Comparison of ENCODE assay signal across 27 mouse cellular contexts in genomic region chr5:74096060-74096459, GRCm38 (mm10). TPM values are rescaled to one million over a fixed set of nuclear protein-coding genes. Genes with fewer than 3 reads are reported as not detected.
DNase-seq lines count a peak whose midpoint lies in the region; ATAC-seq and TF ChIP-seq lines count a peak whose summit lies in the region.
"Had no signal": no experiment of that assay in that cellular context is flagged by ENCODE, and none has a peak within 500 bp of the region (broad histone marks: within the 10 kb centered on the region; RNA-seq: fewer than 3 reads in every experiment).

No protein-coding gene starts in this region.

- in situ Hi-C loops in ES-E14 (cut with MboI; ENCODE audit: low sequenced_read_pairs in 2 of 2, unreplicated experiment in 2 of 2) = no loop called here

- no peak overlapping the region for H3K4me2 ChIP-seq in heart, embryonic 13.5 days
- no peak overlapping the region for H3K4me2 ChIP-seq in lung, embryonic 16.5 days (ENCODE audit: low read depth, low read length)
- H3K4me2 ChIP-seq in limb, embryonic 13.5 days (replicated peaks) = no peak overlapping the region
- H3K4me2 ChIP-seq in kidney, embryonic 15.5 days = no peak overlapping the region
- H3K4me2 ChIP-seq: forebrain, embryonic 12.5 days; hindbrain, embryonic 15.5 days; midbrain, embryonic 15.5 days; stomach, embryonic 15.5 days had no signal

- H3K9ac ChIP-seq in heart, embryonic 13.5 days = no peak overlapping the region
- H3K9ac ChIP-seq in lung, embryonic 16.5 days (ENCODE audit: low read length) = no peak overlapping the region
- peak overlapping the region; percentile 100; the same call in 1 of the 2 replicates for H3K9ac ChIP-seq in ES-E14 (ENCODE audit: insufficient read depth, low read depth, low read length, poor library complexity, severe bottlenecking)
- no peak overlapping the region for H3K9ac ChIP-seq in limb, embryonic 13.5 days
- H3K9ac ChIP-seq in kidney, embryonic 15.5 days = no peak overlapping the region
- H3K9ac ChIP-seq: forebrain, embryonic 12.5 days; forebrain, postnatal 0 days; hindbrain, embryonic 15.5 days; midbrain, embryonic 15.5 days; stomach, embryonic 15.5 days had no signal

- H3K4me1 ChIP-seq in heart, embryonic 13.5 days = peaks cover 20% of the 10 kb centered on the region
- peaks cover 9% of the 10 kb centered on the region; the same call in 1 of the 2 replicates for H3K4me1 ChIP-seq in heart, embryonic 10.5 days
- peaks cover 34% of the 10 kb centered on the region for H3K4me1 ChIP-seq in lung, embryonic 16.5 days (replicated peaks; ENCODE audit: control insufficient read depth, insufficient read depth, low read length)
- peaks cover 0 to 1% of the 10 kb centered on the region in 2 experiments; a peak in 2 of 4 replicates for H3K4me1 ChIP-seq in ES-E14 (ENCODE audit: control insufficient read depth in 2 of 2, insufficient read depth in 2 of 2, low read length in 2 of 2, poor library complexity in 1 of 2)
- H3K4me1 ChIP-seq in limb, embryonic 13.5 days = peaks cover 20% of the 10 kb centered on the region
- peaks cover 18% of the 10 kb centered on the region for H3K4me1 ChIP-seq in kidney, embryonic 15.5 days

- H3K27ac ChIP-seq in heart, embryonic 13.5 days (replicated peaks) = 0 out of 2 replicates have a peak overlapping the region, but pooled peaks have one; percentile 21
- no peak overlapping the region for H3K27ac ChIP-seq in heart, embryonic 10.5 days
- peak overlapping the region; percentile 4 for H3K27ac ChIP-seq in lung, embryonic 16.5 days (ENCODE audit: low read length)
- H3K27ac ChIP-seq in ES-E14 (ENCODE audit: insufficient read depth, low read depth, low read length, poor library complexity, severe bottlenecking) = no peak overlapping the region; the same call in 1 of the 2 replicates
- 0 out of 2 replicates have a peak overlapping the region, but pooled peaks have one; percentile 6 for H3K27ac ChIP-seq in limb, embryonic 13.5 days
- no peak overlapping the region; the same call in 1 of the 2 replicates for H3K27ac ChIP-seq in kidney, embryonic 15.5 days
- H3K27ac ChIP-seq: forebrain, embryonic 12.5 days; hindbrain, embryonic 10.5 days; hindbrain, embryonic 15.5 days; layer of hippocampus, adult 2 months; left cerebral cortex, adult 2 months; midbrain, embryonic 15.5 days; stomach, embryonic 15.5 days had no signal

- no peak for ATAC-seq in heart, embryonic 13.5 days (ENCODE audit: extremely low read depth, insufficient number of reproducible peaks, low FRiP score, low TSS enrichment)
- no peak for ATAC-seq in lung, embryonic 16.5 days (ENCODE audit: low read depth)
- no peak for ATAC-seq in limb, embryonic 13.5 days (ENCODE audit: low FRiP score, low read depth)
- ATAC-seq in kidney, embryonic 15.5 days (replicated peaks; ENCODE audit: low FRiP score) = no peak
- ATAC-seq: forebrain, postnatal 0 days; inflammation-experienced regulatory T-cells, adult 6 months; midbrain, embryonic 15.5 days had no signal

- no peak overlapping the region for H3K4me3 ChIP-seq in heart, embryonic 13.5 days
- H3K4me3 ChIP-seq in heart, embryonic 10.5 days = no peak overlapping the region
- H3K4me3 ChIP-seq in lung, embryonic 16.5 days (ENCODE audit: low read length) = no peak overlapping the region
- H3K4me3 ChIP-seq in ES-E14 (ENCODE audit: insufficient read depth in 1 of 2, low read depth in 1 of 2, low read length in 2 of 2, poor library complexity in 1 of 2, severe bottlenecking in 1 of 2) = 0 out of 4 replicates have a peak overlapping the region, but pooled peaks of 1 of the 2 experiments have one; percentile 99
- H3K4me3 ChIP-seq in limb, embryonic 13.5 days = no peak overlapping the region
- no peak overlapping the region for H3K4me3 ChIP-seq in kidney, embryonic 15.5 days (replicated peaks)
- H3K4me3 ChIP-seq: forebrain, embryonic 12.5 days; hindbrain, embryonic 10.5 days; hindbrain, embryonic 15.5 days; layer of hippocampus, adult 2 months; left cerebral cortex, adult 2 months; midbrain, embryonic 15.5 days; stomach, embryonic 15.5 days had no signal

- peaks cover 43% of the 10 kb centered on the region for H3K36me3 ChIP-seq in heart, embryonic 13.5 days
- H3K36me3 ChIP-seq in heart, embryonic 10.5 days = peaks cover 43% of the 10 kb centered on the region
- peaks cover 14% of the 10 kb centered on the region; the same call in 1 of the 2 replicates for H3K36me3 ChIP-seq in lung, embryonic 16.5 days (ENCODE audit: control insufficient read depth, insufficient read depth, low read length)
- H3K36me3 ChIP-seq in ES-E14 (ENCODE audit: control insufficient read depth, insufficient read depth, low read length, poor library complexity, severe bottlenecking) = peaks cover 24% of the 10 kb centered on the region
- peaks cover 36% of the 10 kb centered on the region for H3K36me3 ChIP-seq in limb, embryonic 13.5 days
- peaks cover 39% of the 10 kb centered on the region for H3K36me3 ChIP-seq in kidney, embryonic 15.5 days

- H3K9me3 ChIP-seq in heart, embryonic 13.5 days = no peaks in the 10 kb centered on the region
- no peaks in the 10 kb centered on the region for H3K9me3 ChIP-seq in heart, embryonic 10.5 days
- no peaks in the 10 kb centered on the region for H3K9me3 ChIP-seq in lung, embryonic 16.5 days (ENCODE audit: control insufficient read depth, low read length)
- H3K9me3 ChIP-seq in ES-E14 (ENCODE audit: control insufficient read depth, insufficient read depth, low read depth, low read length) = no peaks in the 10 kb centered on the region
- H3K9me3 ChIP-seq in limb, embryonic 13.5 days = no peaks in the 10 kb centered on the region
- no peaks in the 10 kb centered on the region for H3K9me3 ChIP-seq in kidney, embryonic 15.5 days (replicated peaks)
- H3K9me3 ChIP-seq: forebrain, embryonic 12.5 days; hindbrain, embryonic 10.5 days; hindbrain, embryonic 15.5 days; midbrain, embryonic 15.5 days; stomach, embryonic 15.5 days had no signal

- no peaks in the 10 kb centered on the region for H3K27me3 ChIP-seq in heart, embryonic 13.5 days (replicated peaks)
- no peaks in the 10 kb centered on the region for H3K27me3 ChIP-seq in heart, embryonic 10.5 days (ENCODE audit: insufficient read depth, poor library complexity, severe bottlenecking)
- H3K27me3 ChIP-seq in lung, embryonic 16.5 days (ENCODE audit: control insufficient read depth, insufficient read depth, low read depth, low read length) = no peaks in the 10 kb centered on the region
- H3K27me3 ChIP-seq in limb, embryonic 13.5 days = no peaks in the 10 kb centered on the region
- H3K27me3 ChIP-seq in kidney, embryonic 15.5 days = no peaks in the 10 kb centered on the region
- H3K27me3 ChIP-seq: forebrain, embryonic 12.5 days; hindbrain, embryonic 15.5 days; midbrain, embryonic 15.5 days; stomach, embryonic 15.5 days had no signal

- 85% methylated on average over 1 of the region's 1 CpGs for WGBS in heart, embryonic 13.5 days
- 90% methylated on average over 1 of the region's 1 CpGs for WGBS in heart, embryonic 10.5 days
- WGBS in lung, embryonic 16.5 days = 85% methylated on average over 1 of the region's 1 CpGs
- WGBS in limb, embryonic 13.5 days = 85% methylated on average over 1 of the region's 1 CpGs
- 94% methylated on average over 1 of the region's 1 CpGs for WGBS in kidney, embryonic 15.5 days

- DNase-seq in heart, embryonic 10.5 days (ENCODE audit: low spot score) = no peak
- no peak for DNase-seq in lung, adult 18-20 months
- no peak for DNase-seq in ES-E14 (ENCODE audit: low read depth, low spot score)
- DNase-seq in embryo, embryonic 10 days (ENCODE audit: low spot score) = no peak
- DNase-seq: adrenal gland, postnatal 14 days; B cell, adult 2 months; cerebellum, adult 11-12 months; cerebellum, adult 9-11 months; forebrain, postnatal 0 days; gastrocnemius, postnatal 10 days; heart, postnatal 10 days; kidney, adult 11 months; kidney, postnatal 25 days; lung, postnatal 14 days; right cerebral cortex, postnatal 25 days had no signal

TF ChIP-seq in ES-E14, 5 proteins besides CTCF, POLR2A, EP300 and RAD21:
- no peak for TF ChIP-seq ZC3H11A (IDR thresholded peaks at IDR 0.05; ENCODE audit: borderline replicate concordance, low read depth, low read length)
- TF ChIP-seq ZNF384 (IDR thresholded peaks at IDR 0.05; ENCODE audit: low read depth, low read length) = no peak
- no peak for TF ChIP-seq MAFK (IDR thresholded peaks at IDR 0.05; ENCODE audit: insufficient read depth, low read depth, low read length)
- no peak for TF ChIP-seq HCFC1 (IDR thresholded peaks at IDR 0.05; ENCODE audit: borderline replicate concordance, insufficient read depth, low read length)
- TF ChIP-seq CHD2 (IDR thresholded peaks at IDR 0.05; ENCODE audit: low read depth, low read length) = no peak

RNA-seq across cellular contexts. Expression of gene Usp46, which starts 27.8 kb away (rescaled TPM):
- 23.8 and 26.0 TPM in 2 replicates for polyA plus RNA-seq in heart, embryonic 13.5 days (2015; fragmentation: Nextera tagmentation; extraction: Ambion mirVana)
- 31.0 and 34.7 TPM in 2 replicates for polyA plus RNA-seq in heart, embryonic 10.5 days (2016; fragmentation: Nextera tagmentation; extraction: Ambion mirVana)
- polyA plus RNA-seq in lung, embryonic 16.5 days (2015; fragmentation: Nextera tagmentation; extraction: Ambion mirVana) = 50.7 and 52.3 TPM in 2 replicates
- total RNA-seq in ES-E14 (2012; rRNA removed) = 10.5 and 13.8 TPM in 2 replicates
- polyA plus RNA-seq in limb, embryonic 13.5 days (2015; fragmentation: Nextera tagmentation; extraction: Ambion mirVana) = 35.4 and 37.5 TPM in 2 replicates
- polyA plus RNA-seq in kidney, embryonic 15.5 days (2015; fragmentation: Nextera tagmentation; extraction: Ambion mirVana) = 28.4 and 29.4 TPM in 2 replicates

Comparison
In these comparisons a context has a peak if more than half of its experiments do, and no peak if none do; other contexts are left out.
1. H3K27ac ChIP-seq: peak in heart, embryonic 13.5 days (single experiment), lung, embryonic 16.5 days (single experiment) and limb, embryonic 13.5 days (single experiment); none in heart, embryonic 10.5 days (single experiment), ES-E14 (single experiment) and kidney, embryonic 15.5 days (single experiment).